In the genomic region with DNA sequence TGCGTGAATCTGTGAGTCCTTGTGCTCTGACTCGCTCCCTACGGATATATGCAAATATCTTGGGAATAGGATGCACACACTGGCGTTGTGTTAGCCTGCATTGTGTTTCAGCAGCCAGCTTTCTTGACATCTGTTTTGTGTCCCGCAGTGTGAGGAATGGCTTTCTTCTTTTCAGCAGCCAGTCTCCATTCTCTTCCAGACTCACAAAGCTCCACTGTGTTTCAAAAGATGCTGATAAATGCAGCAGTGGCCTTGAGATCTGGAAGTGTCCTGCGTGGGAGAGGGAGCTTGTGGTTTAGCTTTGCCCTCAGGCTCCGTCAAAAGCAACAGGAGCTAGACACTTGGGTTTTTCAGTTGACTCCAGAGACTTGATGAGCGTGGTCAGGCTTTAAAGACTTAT, we compare ENCODE assay signal across 10 mouse cellular contexts.
A peak's percentile ranks its signal among the peaks of the same experiment; 100 is the strongest.
DNase-seq lines count a peak whose midpoint lies in the region; ATAC-seq lines count a peak whose summit lies in the region.
"Had no signal": no experiment of that assay in that cellular context is flagged by ENCODE, and none has a peak within 500 bp of the region (broad histone marks: within the 10 kb centered on the region; RNA-seq: fewer than 3 reads in every experiment).

No protein-coding gene starts in this region.

- no peak overlapping the region for H3K9ac ChIP-seq in forebrain, embryonic 15.5 days (replicated peaks)
- H3K9ac ChIP-seq in limb, embryonic 12.5 days (replicated peaks): no peak overlapping the region

- no peaks in the 10 kb centered on the region for H3K9me3 ChIP-seq in forebrain, embryonic 15.5 days
- 0 out of 2 replicates have a peak, but pooled peaks cover 8% of the 10 kb centered on the region for H3K9me3 ChIP-seq in limb, embryonic 12.5 days

- no peak overlapping the region for H3K4me2 ChIP-seq in forebrain, embryonic 15.5 days (replicated peaks)
- H3K4me2 ChIP-seq in limb, embryonic 12.5 days: no peak overlapping the region

- H3K27ac ChIP-seq in forebrain, embryonic 15.5 days (replicated peaks): no peak overlapping the region
- H3K27ac ChIP-seq in limb, embryonic 12.5 days: peak overlapping the region; percentile 3; the same call in 1 of the 2 replicates

- WGBS in forebrain, embryonic 15.5 days: 6% methylated on average over 8 of the region's 8 CpGs
- WGBS in limb, embryonic 12.5 days: 54% methylated on average over 8 of the region's 8 CpGs

- H3K4me3 ChIP-seq in forebrain, embryonic 15.5 days: no peak overlapping the region
- H3K4me3 ChIP-seq in limb, embryonic 12.5 days (replicated peaks): no peak overlapping the region

- peak; percentile 63 for DNase-seq in ovary, adult 18-20 months (ENCODE audit: low spot score)
- DNase-seq in ovary, postnatal 10 days (ENCODE audit: low spot score): no peak
- DNase-seq in layer of hippocampus, adult 18-20 months (ENCODE audit: low spot score in 2 of 2): no peak
- no peak for DNase-seq in T-cell, adult 2 months (ENCODE audit: low spot score)
- no peak for DNase-seq in cerebellum, postnatal 14 days
- DNase-seq: gastrocnemius, postnatal 14 days had no signal

- H3K27me3 ChIP-seq in forebrain, embryonic 15.5 days: no peaks in the 10 kb centered on the region
- H3K27me3 ChIP-seq in limb, embryonic 12.5 days: no peaks in the 10 kb centered on the region

- H3K4me1 ChIP-seq in forebrain, embryonic 15.5 days: peaks cover 15% of the 10 kb centered on the region
- peaks cover 5% of the 10 kb centered on the region for H3K4me1 ChIP-seq in limb, embryonic 12.5 days (replicated peaks)

- 0 out of 2 replicates have a peak, but pooled peaks have one; percentile 39 for ATAC-seq in forebrain, embryonic 15.5 days (replicated peaks)
- no peak for ATAC-seq in limb, embryonic 12.5 days (ENCODE audit: insufficient number of reproducible peaks, insufficient read depth, low FRiP score, low TSS enrichment, low read depth)
- ATAC-seq in megakaryocyte progenitor cell, adult 5-6 weeks (replicated peaks; ENCODE audit: poor library complexity): no peak

- no peaks in the 10 kb centered on the region for H3K36me3 ChIP-seq in forebrain, embryonic 15.5 days
- H3K36me3 ChIP-seq in limb, embryonic 12.5 days: no peaks in the 10 kb centered on the region
- H3K36me3 ChIP-seq: G1E had no signal
